Mouse (Mus musculus): ENCODE data around the gene Gckr. TPM values are rescaled to one million over a fixed set of nuclear protein-coding genes. Genes with fewer than 3 reads are reported as not detected.

Gckr gene
- polyA plus RNA-seq, 1 experiment from 2014 or later = 0.19 TPM

DNA sequence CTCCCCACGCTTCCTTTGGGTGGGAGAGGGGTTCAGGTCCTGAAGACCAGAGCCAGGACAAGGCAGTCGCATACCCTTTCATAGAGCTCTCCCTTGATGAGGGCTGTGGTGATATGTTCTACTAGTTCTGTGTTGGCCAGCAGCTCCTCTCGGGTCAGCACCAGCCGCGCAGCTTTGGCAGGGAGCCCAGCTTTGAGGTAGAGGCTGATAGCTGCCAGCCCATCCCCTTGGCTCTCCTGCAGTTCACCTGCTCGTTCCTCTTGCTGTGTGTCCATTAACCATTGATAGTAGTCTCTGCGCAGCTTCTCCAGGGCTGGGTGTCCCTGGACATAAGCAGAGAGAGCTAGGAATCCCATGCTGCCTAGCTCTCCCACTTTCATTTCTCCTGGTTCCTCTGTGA is 31.1 kb upstream of the Gckr start:
- Histone ChIP-seq H3K9ac (no peak overlapping the region), H3K27me3 (replicated peaks) (no peaks in the 10 kb centered on the region), H3K4me3 (no peak overlapping the region), H3K4me2 (no peak overlapping the region), H3K36me3 (peaks cover 92% of the 10 kb centered on the region), H3K27ac (ENCODE audit: poor library complexity, severe bottlenecking) (no peak overlapping the region), H3K4me1 (replicated peaks) (no peaks in the 10 kb centered on the region), H3K9me3 (replicated peaks) (no peaks in the 10 kb centered on the region)
- no peak for ATAC-seq (ENCODE audit: insufficient number of reproducible peaks, low FRiP score)
- 78% methylated on average over 7 of the region's 7 CpGs for WGBS

DNA sequence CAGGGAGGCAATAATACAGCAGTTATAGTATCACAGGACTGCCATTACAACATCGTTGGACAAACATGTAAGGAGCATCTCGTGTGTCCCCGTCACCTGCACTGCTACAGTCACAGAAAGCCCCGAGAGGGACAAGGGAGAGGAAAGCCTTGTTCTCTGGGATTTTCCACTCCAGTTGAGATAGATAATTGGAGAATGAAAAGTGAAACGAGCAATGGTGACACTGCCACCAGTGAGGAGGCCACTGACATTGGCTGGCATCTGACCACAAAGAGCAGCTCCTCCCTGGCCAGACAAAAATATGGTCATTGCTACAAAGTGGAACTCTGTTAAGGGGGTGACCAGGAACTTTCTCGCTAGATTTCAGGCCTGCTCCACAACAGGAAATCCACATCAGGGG is 29.6 kb upstream of the Gckr start:
- Histone ChIP-seq H3K4me1 (replicated peaks) (no peaks in the 10 kb centered on the region), H3K9ac (no peak overlapping the region), H3K36me3 (peaks cover 92% of the 10 kb centered on the region), H3K4me2 (no peak overlapping the region), H3K9me3 (replicated peaks) (no peaks in the 10 kb centered on the region), H3K27ac (ENCODE audit: poor library complexity, severe bottlenecking) (no peak overlapping the region), H3K27me3 (replicated peaks) (no peaks in the 10 kb centered on the region), H3K4me3 (no peak overlapping the region)
- ATAC-seq (ENCODE audit: insufficient number of reproducible peaks, low FRiP score) = no peak
- WGBS = 80% methylated on average over 6 of the region's 6 CpGs

DNA sequence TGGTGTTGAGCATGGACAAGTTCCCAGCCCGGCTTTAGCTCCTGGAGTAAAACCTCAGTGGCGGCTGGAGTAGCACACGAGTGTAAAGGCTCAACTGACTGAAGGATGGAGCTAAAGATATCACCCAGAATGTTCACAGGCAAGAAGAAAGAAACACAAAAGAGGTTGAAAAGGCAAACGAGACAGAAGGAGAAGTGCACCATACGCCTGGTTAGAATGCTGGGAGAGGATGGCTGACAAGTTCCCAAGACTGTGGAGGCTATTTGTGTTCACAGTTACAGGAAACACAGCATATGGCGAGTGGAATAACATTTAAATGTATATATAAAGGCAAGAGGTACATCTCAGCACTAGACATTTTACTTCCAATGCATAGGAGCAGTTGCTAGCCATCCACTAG is 24.2 kb upstream of the Gckr start:
- no peak overlapping the region for H3K4me3 ChIP-seq
- no peaks in the 10 kb centered on the region for H3K4me1 ChIP-seq (replicated peaks)
- 77% methylated on average over 6 of the region's 6 CpGs for WGBS
- H3K27ac ChIP-seq (ENCODE audit: poor library complexity, severe bottlenecking) = no peak overlapping the region
- no peak for ATAC-seq (ENCODE audit: insufficient number of reproducible peaks, low FRiP score)
- H3K36me3 ChIP-seq = peaks cover 73% of the 10 kb centered on the region
- H3K27me3 ChIP-seq (replicated peaks) = no peaks in the 10 kb centered on the region
- H3K9me3 ChIP-seq (replicated peaks) = no peaks in the 10 kb centered on the region
- no peak overlapping the region for H3K4me2 ChIP-seq
- no peak overlapping the region for H3K9ac ChIP-seq

DNA sequence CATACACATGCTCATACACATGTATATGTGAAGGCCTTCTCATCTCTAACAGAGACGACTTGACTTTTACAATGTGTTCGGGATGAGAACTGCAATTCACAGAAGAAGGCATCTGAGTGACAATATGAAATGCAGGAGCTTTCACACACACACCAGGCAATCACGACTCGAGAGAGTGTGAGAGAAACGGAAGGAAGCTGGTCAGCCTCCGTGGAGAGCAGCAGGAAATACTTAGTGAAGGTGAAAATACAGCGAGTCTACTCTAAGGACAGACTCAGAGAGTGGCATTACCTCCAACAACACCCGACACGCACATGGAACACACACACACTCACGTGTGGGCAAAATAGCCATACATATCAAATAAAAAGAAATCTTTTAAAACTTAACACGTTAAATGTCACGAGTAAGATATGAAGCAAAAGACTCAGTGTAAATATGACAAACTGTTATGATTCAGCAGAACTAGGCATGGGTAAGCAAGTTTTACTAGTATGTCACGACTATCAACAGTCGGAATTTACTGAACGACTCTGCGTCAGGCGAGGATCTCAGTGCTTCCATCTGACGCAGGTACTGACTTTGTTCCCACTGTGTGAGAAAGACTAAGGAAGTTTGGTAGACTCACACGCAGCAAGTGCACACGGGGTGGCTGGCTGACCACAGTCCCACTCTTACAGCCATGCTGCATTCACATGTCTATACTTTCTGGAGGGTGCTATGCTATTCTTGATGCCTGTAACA is 17.8 kb upstream of the Gckr start:
- Histone ChIP-seq H3K4me3 (no peak overlapping the region), H3K9me3 (replicated peaks) (no peaks in the 10 kb centered on the region), H3K27ac (ENCODE audit: poor library complexity, severe bottlenecking) (no peak overlapping the region), H3K4me1 (replicated peaks) (no peaks in the 10 kb centered on the region), H3K36me3 (peaks cover 84% of the 10 kb centered on the region), H3K4me2 (no peak overlapping the region), H3K9ac (no peak overlapping the region), H3K27me3 (replicated peaks) (no peaks in the 10 kb centered on the region)
- ATAC-seq (ENCODE audit: insufficient number of reproducible peaks, low FRiP score) = no peak
- WGBS = 82% methylated on average over 20 of the region's 20 CpGs

DNA sequence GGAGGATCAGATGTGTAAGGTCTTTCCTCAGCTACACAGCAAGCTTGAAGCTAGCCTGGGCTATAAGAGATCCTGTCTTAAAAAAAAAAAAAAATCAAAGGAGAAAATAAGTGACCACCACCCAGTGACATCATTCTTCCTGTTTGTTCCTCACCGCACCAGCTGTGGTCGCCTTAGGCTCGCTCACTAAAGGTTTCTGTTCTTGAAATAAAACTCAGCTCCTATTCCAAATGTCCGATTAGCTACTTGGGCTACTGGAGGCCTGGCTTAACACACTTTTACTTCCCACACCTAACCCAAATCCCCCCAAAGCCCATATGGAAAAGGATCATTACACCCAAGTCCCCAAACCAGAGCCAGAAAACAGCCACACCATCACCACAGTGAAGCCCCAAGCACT is 9.0 kb upstream of the Gckr start:
- 61% methylated on average over 4 of the region's 4 CpGs for WGBS
- H3K4me2 ChIP-seq = no peak overlapping the region
- ATAC-seq (ENCODE audit: insufficient number of reproducible peaks, low FRiP score) = no peak

DNA sequence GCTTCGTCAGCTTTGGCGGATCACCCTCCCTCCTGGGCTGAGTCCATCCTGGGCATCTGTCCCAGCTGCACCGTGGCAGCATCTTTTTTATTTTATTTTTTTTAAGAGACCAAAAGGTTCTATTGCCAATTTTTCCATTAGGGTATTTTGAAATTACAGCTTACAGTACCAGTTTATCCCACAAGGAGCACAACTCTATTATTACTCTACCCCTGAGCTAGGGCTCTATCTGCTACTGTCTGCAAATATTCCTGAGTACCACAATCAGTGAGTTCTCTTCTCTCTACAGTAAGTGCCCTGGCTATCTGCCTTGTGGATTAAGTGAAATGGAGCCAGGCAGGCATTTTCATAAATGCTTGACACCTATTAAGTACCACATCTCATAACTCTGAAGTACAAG is 8.6 kb upstream of the Gckr start:
- H3K4me1 ChIP-seq (replicated peaks) = peaks cover 16% of the 10 kb centered on the region
- H3K4me2 ChIP-seq = no peak overlapping the region
- no peaks in the 10 kb centered on the region for H3K9me3 ChIP-seq (replicated peaks)
- no peak overlapping the region for H3K4me3 ChIP-seq
- peaks cover 40% of the 10 kb centered on the region for H3K36me3 ChIP-seq
- WGBS = 79% methylated on average over 3 of the region's 3 CpGs
- H3K27ac ChIP-seq (ENCODE audit: poor library complexity, severe bottlenecking) = no peak overlapping the region
- no peaks in the 10 kb centered on the region for H3K27me3 ChIP-seq (replicated peaks)
- H3K9ac ChIP-seq = no peak overlapping the region
- no peak for ATAC-seq (ENCODE audit: insufficient number of reproducible peaks, low FRiP score)

More for the DNA sequence above, 9.0 kb upstream of the Gckr start:
- H3K4me3 ChIP-seq = no peak overlapping the region
- H3K9ac ChIP-seq = no peak overlapping the region
- H3K36me3 ChIP-seq = peaks cover 43% of the 10 kb centered on the region
- peaks cover 16% of the 10 kb centered on the region for H3K4me1 ChIP-seq (replicated peaks)
- no peaks in the 10 kb centered on the region for H3K27me3 ChIP-seq (replicated peaks)
- no peaks in the 10 kb centered on the region for H3K9me3 ChIP-seq (replicated peaks)
- no peak overlapping the region for H3K27ac ChIP-seq (ENCODE audit: poor library complexity, severe bottlenecking)

DNA sequence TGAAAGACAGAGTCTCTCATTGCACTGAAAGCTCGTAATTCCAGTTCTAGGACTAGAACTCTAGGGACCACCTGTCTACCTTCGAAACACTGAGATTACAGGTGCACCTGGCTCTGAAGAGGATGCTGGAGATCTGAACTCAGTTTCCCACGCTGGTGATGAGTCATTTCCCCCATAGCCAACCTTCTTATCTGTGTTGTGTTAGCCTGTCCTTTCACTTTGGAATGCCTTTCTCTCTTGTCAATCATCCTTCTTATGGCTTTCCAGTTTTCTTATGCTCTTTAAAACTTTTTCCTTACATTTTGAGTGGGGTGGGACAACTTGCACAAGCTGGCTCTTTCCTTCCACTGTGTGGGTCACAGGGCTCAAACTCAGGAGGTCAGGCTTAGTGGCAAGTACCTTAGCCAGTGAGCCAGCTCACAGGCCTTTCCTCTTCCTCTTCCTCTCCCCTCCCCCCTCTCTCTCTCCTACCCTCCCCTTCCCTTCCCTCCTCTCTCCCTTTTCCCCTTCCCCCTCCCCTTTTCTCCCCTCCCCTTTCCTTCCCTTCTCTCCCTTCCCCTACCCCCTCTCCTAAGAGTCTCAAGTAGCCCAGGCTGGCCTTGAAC is 7.5 kb upstream of the Gckr start:
- Histone ChIP-seq H3K4me2 (peak overlapping the region; percentile 87), H3K4me3 (peak overlapping the region; percentile 63; the same call in 1 of the 2 replicates), H3K27me3 (replicated peaks) (no peaks in the 10 kb centered on the region), H3K36me3 (peaks cover 30% of the 10 kb centered on the region), H3K9ac (0 out of 2 replicates have a peak overlapping the region, but pooled peaks have one; percentile 84), H3K9me3 (replicated peaks) (no peaks in the 10 kb centered on the region), H3K4me1 (replicated peaks) (peaks cover 20% of the 10 kb centered on the region), H3K27ac (ENCODE audit: poor library complexity, severe bottlenecking) (no peak overlapping the region)
- WGBS = 55% methylated on average over 3 of the region's 3 CpGs
- ATAC-seq (ENCODE audit: insufficient number of reproducible peaks, low FRiP score) = no peak

DNA sequence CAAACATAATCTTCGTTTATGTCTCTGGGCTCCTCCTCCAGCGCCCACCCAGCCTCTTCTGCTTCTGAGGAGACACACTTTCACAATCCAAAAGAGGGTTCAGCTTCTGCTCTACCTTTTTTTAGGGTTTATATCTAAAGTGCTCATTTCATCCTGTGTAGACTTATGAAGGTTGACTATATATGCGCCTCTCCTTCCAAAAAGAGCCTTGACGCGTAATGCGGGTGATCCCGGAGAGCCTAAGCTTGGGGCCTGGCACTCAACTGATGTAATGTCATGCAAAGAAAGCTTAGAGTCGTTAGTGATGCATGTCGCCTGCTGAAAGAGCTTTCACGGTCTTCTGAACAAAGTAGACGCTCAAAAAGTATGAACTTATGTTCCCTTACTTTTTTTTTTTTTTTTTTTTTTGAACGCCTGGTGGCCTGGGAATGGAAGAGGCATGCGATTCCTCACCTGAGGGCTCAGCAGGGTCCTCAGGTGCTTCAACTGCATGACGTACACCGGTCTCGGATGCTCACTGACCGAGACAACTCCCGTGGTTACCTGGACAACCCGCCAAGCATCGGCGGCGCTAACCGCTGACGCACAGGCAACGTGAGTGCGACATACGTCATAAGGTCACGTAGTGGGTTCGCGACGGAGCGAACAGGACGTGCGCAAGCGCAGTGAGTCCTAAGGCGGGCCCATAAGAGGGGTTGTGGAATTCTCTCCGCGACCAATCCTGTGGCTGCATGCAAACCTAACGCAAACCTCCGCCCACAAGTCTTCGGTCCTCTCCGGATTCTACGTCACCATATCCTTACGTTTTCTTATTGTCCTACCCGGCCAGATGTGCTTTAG is 6.5 kb upstream of the Gckr start, which contains the start of gene Ift172:
Ift172 (minus strand) TSS at position 596 of the 840 bp plus-strand sequence.
- 4% methylated on average over 45 of the region's 45 CpGs for WGBS

DNA sequence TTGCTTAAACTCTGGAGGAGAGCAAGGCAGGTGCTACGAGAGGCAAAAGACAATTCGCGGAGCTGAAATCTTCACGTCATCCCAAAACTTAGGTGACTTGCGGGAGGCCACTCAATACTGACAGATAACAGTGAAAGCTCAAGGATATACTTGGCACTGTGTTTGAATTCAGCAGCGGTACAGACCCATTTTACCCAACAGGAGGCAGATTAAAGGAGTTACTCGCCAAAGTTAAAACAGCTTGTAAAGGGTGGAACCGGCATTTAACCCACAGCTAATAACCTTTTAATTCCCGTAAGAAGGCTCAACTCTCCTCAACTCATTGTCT is 5.9 kb upstream of the Gckr start:
- Histone ChIP-seq H3K4me2 (peak overlapping the region; percentile 87), H3K4me3 (peak overlapping the region; percentile 63), H3K36me3 (peaks cover 15% of the 10 kb centered on the region), H3K27me3 (replicated peaks) (no peaks in the 10 kb centered on the region), H3K9me3 (replicated peaks) (no peaks in the 10 kb centered on the region), H3K9ac (peak overlapping the region; percentile 66), H3K4me1 (replicated peaks) (peaks cover 27% of the 10 kb centered on the region), H3K27ac (ENCODE audit: poor library complexity, severe bottlenecking) (peak overlapping the region; percentile 67)
- 5% methylated on average over 9 of the region's 9 CpGs for WGBS
- ATAC-seq (ENCODE audit: insufficient number of reproducible peaks, low FRiP score) = no peak; the same call in none of the 2 replicates

More for the DNA sequence above, 6.5 kb upstream of the Gckr start, which contains the start of gene Ift172:
- Histone ChIP-seq H3K9me3 (replicated peaks) (no peaks in the 10 kb centered on the region), H3K9ac (peak within 1 kb of the TSS; percentile 84), H3K4me2 (peak within 1 kb of the TSS; percentile 87), H3K4me1 (replicated peaks) (peaks cover 27% of the 10 kb centered on the region), H3K36me3 (peaks cover 21% of the 10 kb centered on the region), H3K27ac (ENCODE audit: poor library complexity, severe bottlenecking) (peak within 1 kb of the TSS; percentile 67), H3K27me3 (replicated peaks) (no peaks in the 10 kb centered on the region), H3K4me3 (peak within 1 kb of the TSS; percentile 63)
- ATAC-seq (ENCODE audit: insufficient number of reproducible peaks, low FRiP score) = peak; percentile 95

DNA sequence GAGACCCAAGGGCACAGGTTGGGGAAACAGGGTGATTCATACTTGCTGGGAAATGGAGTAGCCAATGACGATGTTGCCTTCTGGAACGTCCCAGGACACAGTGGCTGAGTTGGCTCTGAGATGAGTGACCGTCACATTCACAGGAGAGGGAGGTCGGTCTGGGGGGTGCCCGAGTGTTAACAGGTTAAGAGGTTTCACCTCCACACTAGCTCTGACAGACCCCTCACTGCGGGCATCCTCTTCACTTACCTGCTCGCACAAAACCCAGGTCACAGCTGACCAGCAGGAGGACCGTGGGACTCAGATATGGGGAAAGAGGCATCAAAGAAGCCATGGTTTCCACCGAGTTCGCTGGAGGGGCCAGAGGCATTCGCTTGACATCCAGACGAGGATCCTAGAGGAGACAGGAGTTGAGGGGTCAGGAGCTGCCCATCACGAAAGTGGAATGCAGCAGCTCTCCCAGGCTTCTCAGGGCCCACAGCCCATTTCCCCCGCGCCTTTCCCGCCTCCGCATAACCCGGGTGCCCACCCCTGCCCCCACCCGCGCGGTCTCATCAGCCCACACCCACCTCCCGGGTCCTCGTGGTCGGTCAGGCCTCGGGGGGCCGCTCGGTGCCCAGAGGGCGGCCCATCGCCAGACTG is 2.2 kb upstream of the Gckr start:
- Histone ChIP-seq H3K36me3 (peaks cover 8% of the 10 kb centered on the region), H3K4me3 (peak overlapping the region; percentile 86), H3K4me1 (replicated peaks) (peaks cover 20% of the 10 kb centered on the region), H3K27me3 (replicated peaks) (no peaks in the 10 kb centered on the region), H3K4me2 (peak overlapping the region; percentile 99), H3K9ac (peak overlapping the region; percentile 96), H3K27ac (ENCODE audit: poor library complexity, severe bottlenecking) (peak overlapping the region; percentile 49), H3K9me3 (replicated peaks) (no peaks in the 10 kb centered on the region)
- 4% methylated on average over 29 of the region's 29 CpGs for WGBS
- ATAC-seq (ENCODE audit: insufficient number of reproducible peaks, low FRiP score) = peak; percentile 22; the same call in 1 of the 2 replicates
